Mouse (Mus musculus): Measurements from ENCODE around the gene AC109138.7. TPM values are rescaled to one million over a fixed set of nuclear protein-coding genes. Genes with fewer than 3 reads are reported as not detected.

AC109138.7 gene
- total RNA-seq (2021) = not detected
- long read RNA-seq, experiment 1 = 0 reads
- long read RNA-seq, experiment 2 = 0 reads

GRCm38 (mm10) chr19:4214071-4214770, at the start of gene AC109138.7, which contains the start of gene Clcf1:
TSS of gene AC109138.7 (plus strand) at chr19:4214357.
TSS of gene Clcf1 (plus strand) at chr19:4214238.
- H3K27ac ChIP-seq = no peak within 1 kb of the TSS
- DNase-seq (ENCODE audit: low spot score in 2 of 2) = no peak
- TF ChIP-seq CTCF (conservative IDR thresholded peaks at IDR 0.05) = no peak

DNA sequence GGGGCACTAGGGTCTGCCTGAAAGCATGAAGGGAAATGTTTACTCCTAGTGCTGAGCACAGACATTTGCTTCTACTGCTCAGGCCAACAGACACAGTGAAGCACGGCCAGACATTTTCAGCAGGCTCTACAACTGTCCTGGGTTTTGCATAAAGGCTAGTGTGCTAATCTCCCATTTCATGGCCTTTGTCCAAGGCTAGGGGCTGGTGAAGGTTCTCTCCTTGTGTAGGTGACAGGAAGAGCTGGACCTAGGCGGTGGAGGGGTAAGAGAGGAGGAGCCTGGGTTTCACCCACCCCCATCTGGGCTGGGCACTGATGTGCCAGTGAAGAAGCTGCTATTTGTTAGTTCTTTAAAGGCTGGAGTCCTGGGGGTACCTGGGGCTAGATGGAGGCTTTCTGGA, 49.4 kb upstream of the AC109138.7 start:
- Histone ChIP-seq H3K27ac (peak overlapping the region; percentile 51; the same call in 1 of the 2 replicates), H3K4me3 (no peak overlapping the region)
- TF ChIP-seq CTCF (conservative IDR thresholded peaks at IDR 0.05) = no peak
- no peak for DNase-seq (ENCODE audit: low spot score in 2 of 2)

More at GRCm38 (mm10) chr19:4214071-4214770, at the start of gene AC109138.7, which contains the start of gene Clcf1:
- H3K4me3 ChIP-seq = peak within 1 kb of the TSS; percentile 55

- no peak overlapping the region for H3K27ac ChIP-seq
- no peak for DNase-seq (ENCODE audit: low spot score in 2 of 2)
- H3K4me3 ChIP-seq = no peak overlapping the region
- no peak for TF ChIP-seq CTCF (conservative IDR thresholded peaks at IDR 0.05)
Measured at GRCm38 (mm10) chr19:4166678-4167476, 47.3 kb upstream of the AC109138.7 start.

- peak; percentile 99 to 100 for DNase-seq (ENCODE audit: low spot score in 2 of 2)
- peak; percentile 89 for TF ChIP-seq CTCF (conservative IDR thresholded peaks at IDR 0.05)
- Histone ChIP-seq H3K27ac (peak overlapping the region; percentile 98), H3K4me3 (peak overlapping the region; percentile 58)
Measured at GRCm38 (mm10) chr19:4169378-4169784, 44.8 kb upstream of the AC109138.7 start.

GRCm38 (mm10) chr19:4169810-4170209, 44.3 kb upstream of the AC109138.7 start:
- Histone ChIP-seq H3K4me3 (peak overlapping the region; percentile 58), H3K27ac (peak overlapping the region; percentile 98)
- no peak for DNase-seq (ENCODE audit: low spot score in 2 of 2)
- no peak; the same call in 1 of the 2 replicates for TF ChIP-seq CTCF (conservative IDR thresholded peaks at IDR 0.05)

DNA sequence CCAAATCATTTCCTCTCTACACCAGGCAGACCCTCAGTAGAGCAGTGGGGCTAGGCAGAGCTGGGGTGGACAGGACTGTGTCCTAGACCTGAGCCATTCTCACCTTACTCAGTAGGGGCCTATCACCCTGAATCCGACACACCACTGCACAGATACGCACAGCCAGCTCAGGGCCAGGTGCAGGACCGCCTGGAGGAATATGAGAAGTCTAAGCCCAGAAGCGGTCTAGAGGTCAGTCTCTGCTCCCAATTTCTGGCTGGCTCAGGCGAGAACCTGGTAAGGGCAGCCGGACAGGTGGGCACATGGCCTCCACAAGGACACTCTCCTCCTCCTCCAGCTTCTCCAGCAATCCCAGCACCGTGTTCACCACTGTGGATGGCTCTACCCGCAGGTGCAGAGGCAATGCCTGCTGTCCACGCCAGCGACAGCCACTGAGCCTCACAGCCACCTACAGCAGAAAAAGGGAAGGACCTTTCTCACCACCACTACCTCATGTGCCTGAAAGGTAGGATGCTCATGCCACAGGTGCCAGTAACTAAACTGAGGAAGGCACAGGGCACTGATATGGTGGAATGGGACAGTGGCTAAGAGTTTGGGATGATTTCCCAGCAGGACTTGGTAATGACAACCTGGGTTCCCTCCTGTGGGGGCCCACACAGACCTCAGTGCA, 43.3 kb upstream of the AC109138.7 start:
- H3K27ac ChIP-seq = no peak overlapping the region; the same call in 1 of the 2 replicates
- no peak for DNase-seq (ENCODE audit: low spot score in 2 of 2)
- TF ChIP-seq CTCF (conservative IDR thresholded peaks at IDR 0.05) = no peak
- no peak overlapping the region for H3K4me3 ChIP-seq

- H3K4me3 ChIP-seq = no peak overlapping the region
- peak overlapping the region; percentile 43; the same call in 1 of the 2 replicates for H3K27ac ChIP-seq
- no peak for TF ChIP-seq CTCF (conservative IDR thresholded peaks at IDR 0.05)
- no peak for DNase-seq (ENCODE audit: low spot score in 2 of 2)
Measured at GRCm38 (mm10) chr19:4171393-4172290, 42.5 kb upstream of the AC109138.7 start.

DNA sequence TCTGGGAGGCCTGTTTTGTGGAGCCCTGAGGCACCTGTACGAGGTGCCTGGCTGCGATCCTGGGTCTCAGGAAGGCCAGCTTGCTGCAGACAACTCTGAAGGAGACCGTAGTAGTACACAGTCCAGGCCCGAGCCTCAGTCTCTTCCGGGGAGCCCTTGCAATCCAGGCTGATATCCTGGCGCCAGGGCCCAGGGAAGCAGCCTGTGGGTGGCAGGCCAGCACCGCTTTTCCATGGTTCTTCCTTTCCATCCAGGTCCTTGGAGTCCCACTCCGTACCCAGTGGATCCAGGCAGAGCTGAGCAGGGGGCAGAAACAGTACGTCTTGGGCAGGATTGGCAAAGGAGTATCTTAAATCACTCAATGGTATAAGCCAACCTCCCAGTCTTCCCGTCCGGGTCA, 41.2 kb upstream of the AC109138.7 start:
- DNase-seq (ENCODE audit: low spot score in 2 of 2) = no peak
- H3K27ac ChIP-seq = no peak overlapping the region
- peak; percentile 30 for TF ChIP-seq CTCF (conservative IDR thresholded peaks at IDR 0.05)
- H3K4me3 ChIP-seq = no peak overlapping the region

DNA sequence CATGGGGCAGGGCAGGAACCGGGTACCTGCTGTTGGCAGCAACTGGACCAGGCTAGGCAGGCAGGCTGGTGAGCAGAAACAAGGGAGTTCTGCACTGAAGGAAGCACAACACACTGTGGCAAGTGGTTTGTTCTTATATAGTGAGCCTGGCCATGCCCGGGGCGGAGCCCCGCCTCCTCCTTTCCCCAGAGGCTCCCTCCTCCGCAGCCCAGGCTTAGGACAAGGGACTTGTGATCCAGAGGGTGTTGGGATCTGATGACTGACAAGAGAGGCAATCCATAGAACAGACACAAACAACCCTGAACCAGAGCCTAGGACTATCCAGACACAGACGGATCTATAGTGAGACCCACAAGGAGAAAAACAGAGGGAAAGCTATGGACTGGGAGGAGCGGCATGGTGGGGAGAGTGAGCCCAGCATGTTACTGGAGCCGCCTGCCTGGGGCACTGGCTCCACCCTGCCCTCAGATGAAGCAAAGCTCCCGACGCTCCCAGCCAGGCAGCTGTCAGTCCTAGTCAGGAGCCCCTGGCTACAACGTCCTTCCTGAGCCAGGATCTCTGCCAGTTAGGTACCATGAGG, 38.7 kb upstream of the AC109138.7 start, which contains the start of gene Carns1:
Gene Carns1, minus strand, starts transcription at position 112 of the 580 bp plus-strand sequence.
- no peak for TF ChIP-seq CTCF (conservative IDR thresholded peaks at IDR 0.05)
- DNase-seq (ENCODE audit: low spot score in 2 of 2) = no peak
- Histone ChIP-seq H3K4me3 (peak within 1 kb of the TSS; percentile 7; the same call in 1 of the 2 replicates), H3K27ac (peak within 1 kb of the TSS; percentile 77)

DNA sequence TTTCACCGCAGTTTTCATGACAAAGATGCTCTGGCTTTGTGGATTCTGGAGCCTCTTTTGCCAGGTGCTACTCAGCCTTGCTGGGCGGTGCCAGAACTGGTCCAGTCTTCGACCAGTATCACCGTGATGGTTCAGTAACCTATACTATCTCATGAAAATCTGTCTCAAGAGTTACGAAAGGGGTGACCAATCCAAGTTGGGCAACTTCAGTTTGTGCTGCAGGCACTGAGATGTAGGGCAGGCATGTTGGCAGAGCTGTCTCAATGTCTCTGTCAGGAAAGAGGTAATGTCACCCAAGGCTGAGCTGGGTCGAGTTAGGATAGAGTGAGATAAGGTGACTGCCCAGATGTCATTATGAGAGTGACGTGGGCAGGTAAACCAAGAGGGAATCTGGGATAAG, 33.7 kb upstream of the AC109138.7 start:
- no peak overlapping the region for H3K4me3 ChIP-seq
- H3K27ac ChIP-seq = no peak overlapping the region
- no peak for DNase-seq (ENCODE audit: low spot score in 2 of 2)
- TF ChIP-seq CTCF (conservative IDR thresholded peaks at IDR 0.05) = no peak

GRCm38 (mm10) chr19:4181892-4182291, 32.3 kb upstream of the AC109138.7 start:
- H3K27ac ChIP-seq = peak overlapping the region; percentile 86
- no peak for TF ChIP-seq CTCF (conservative IDR thresholded peaks at IDR 0.05)
- peak; percentile 68 to 77 for DNase-seq (ENCODE audit: low spot score in 2 of 2)
- no peak overlapping the region for H3K4me3 ChIP-seq
